Comparison of ENCODE assay signal across 8 mouse cellular contexts in genomic region chr11:59191231-59192058, GRCm38 (mm10). TPM values are rescaled to one million over a fixed set of nuclear protein-coding genes. Genes with fewer than 3 reads are reported as not detected.
DNase-seq lines count a peak whose midpoint lies in the region; ATAC-seq and TF ChIP-seq lines count a peak whose summit lies in the region.

No protein-coding gene starts in this region.

- no peaks in the 10 kb centered on the region for H3K79me2 ChIP-seq in CH12.LX (replicated peaks; ENCODE audit: control insufficient read depth, extremely low read depth, insufficient read depth, poor library complexity, severe bottlenecking)

- dilution Hi-C loops in CH12.LX (cut with MboI; ENCODE audit: extremely low pct_ligation_motif_present, extremely low pct_unique_long_range_greater_than_20kb, low sequenced_read_pairs) = no loop called here

- peak overlapping the region; percentile 73 to 98 (median 86) for H3K4me3 ChIP-seq in CH12.LX (replicated peaks in 1 of 3; ENCODE audit: low read depth in 2 of 3, low read length in 2 of 3, poor library complexity in 1 of 3)
- H3K4me3 ChIP-seq in forebrain, embryonic 10.5 days = peak overlapping the region; percentile 73
- H3K4me3 ChIP-seq in heart, embryonic 15.5 days = peak overlapping the region; percentile 77
- peak overlapping the region; percentile 62 to 77 for H3K4me3 ChIP-seq in liver, embryonic 14.5 days (ENCODE audit: insufficient read depth in 1 of 2, low read depth in 2 of 2, low read length in 2 of 2)
- H3K4me3 ChIP-seq in stomach, embryonic 15.5 days (replicated peaks) = peak overlapping the region; percentile 72

- no peaks in the 10 kb centered on the region for H3K9me3 ChIP-seq in CH12.LX (replicated peaks; ENCODE audit: low read length)
- H3K9me3 ChIP-seq in forebrain, embryonic 10.5 days = no peaks in the 10 kb centered on the region
- no peaks in the 10 kb centered on the region for H3K9me3 ChIP-seq in heart, embryonic 15.5 days (replicated peaks)
- no peaks in the 10 kb centered on the region for H3K9me3 ChIP-seq in liver, embryonic 14.5 days (ENCODE audit: control insufficient read depth, low read length)
- H3K9me3 ChIP-seq in stomach, embryonic 15.5 days = no peaks in the 10 kb centered on the region

- peak overlapping the region; percentile 35 for H3K27ac ChIP-seq in CH12.LX (ENCODE audit: insufficient read depth, low read depth)
- H3K27ac ChIP-seq in forebrain, embryonic 10.5 days = peak overlapping the region; percentile 91
- H3K27ac ChIP-seq in heart, embryonic 15.5 days = peak overlapping the region; percentile 92
- peak overlapping the region; percentile 94 for H3K27ac ChIP-seq in liver, embryonic 14.5 days
- H3K27ac ChIP-seq in stomach, embryonic 15.5 days = peak overlapping the region; percentile 93

- TF ChIP-seq CTCF in CH12.LX (conservative IDR thresholded peaks at IDR 0.05 in 1 of 2, IDR thresholded peaks at IDR 0.05 in 1 of 2; ENCODE audit: low read depth in 2 of 2, low read length in 2 of 2) = no peak
- TF ChIP-seq CTCF in liver, embryonic 14.5 days (IDR thresholded peaks at IDR 0.05; ENCODE audit: low read depth) = no peak

- peak; percentile 99 for TF ChIP-seq POLR2A in CH12.LX (IDR thresholded peaks at IDR 0.05; ENCODE audit: low read depth, low read length)

- TF ChIP-seq RAD21 in CH12.LX (IDR thresholded peaks at IDR 0.05; ENCODE audit: low read depth, low read length) = no peak

- peak; percentile 96 for ATAC-seq in heart, embryonic 15.5 days (replicated peaks; ENCODE audit: insufficient number of reproducible peaks, insufficient read depth, low FRiP score, low read depth)
- peak; percentile 96 for ATAC-seq in liver, embryonic 14.5 days (ENCODE audit: insufficient read depth)
- ATAC-seq in stomach, embryonic 15.5 days (ENCODE audit: insufficient read depth, low FRiP score, low read depth) = peak; percentile 96

- TF ChIP-seq EP300 in CH12.LX (IDR thresholded peaks at IDR 0.05; ENCODE audit: low read length) = no peak
- TF ChIP-seq EP300 in liver, embryonic 14.5 days (IDR thresholded peaks at IDR 0.05; ENCODE audit: low read depth) = peak; percentile 40; the same call in 1 of the 2 replicates

- peaks cover 5 to 34% of the 10 kb centered on the region in 2 experiments for H3K36me3 ChIP-seq in CH12.LX (replicated peaks in 1 of 2; ENCODE audit: control insufficient read depth in 1 of 2, insufficient read depth in 1 of 2, low read length in 1 of 2)
- H3K36me3 ChIP-seq in forebrain, embryonic 10.5 days (replicated peaks) = peaks cover 6% of the 10 kb centered on the region
- H3K36me3 ChIP-seq in heart, embryonic 15.5 days = no peaks in the 10 kb centered on the region
- no peaks in the 10 kb centered on the region for H3K36me3 ChIP-seq in liver, embryonic 14.5 days (replicated peaks; ENCODE audit: control insufficient read depth, insufficient read depth, low read depth)
- H3K36me3 ChIP-seq in stomach, embryonic 15.5 days = no peaks in the 10 kb centered on the region

- no peaks in the 10 kb centered on the region for H3K27me3 ChIP-seq in CH12.LX (replicated peaks)
- no peaks in the 10 kb centered on the region for H3K27me3 ChIP-seq in forebrain, embryonic 10.5 days (ENCODE audit: poor library complexity, severe bottlenecking)
- no peaks in the 10 kb centered on the region for H3K27me3 ChIP-seq in heart, embryonic 15.5 days
- no peaks in the 10 kb centered on the region for H3K27me3 ChIP-seq in liver, embryonic 14.5 days (ENCODE audit: control insufficient read depth, insufficient read depth, low read length)
- no peaks in the 10 kb centered on the region for H3K27me3 ChIP-seq in stomach, embryonic 15.5 days (replicated peaks)

- H3K4me2 ChIP-seq in CH12.LX (ENCODE audit: insufficient read depth, low read depth, poor library complexity, severe bottlenecking) = peak overlapping the region; percentile 58
- H3K4me2 ChIP-seq in heart, embryonic 15.5 days = peak overlapping the region; percentile 74
- H3K4me2 ChIP-seq in liver, embryonic 14.5 days (ENCODE audit: low read depth) = peak overlapping the region; percentile 94
- H3K4me2 ChIP-seq in stomach, embryonic 15.5 days = peak overlapping the region; percentile 71

- under 1% methylated on average over 56 of the region's 59 CpGs for WGBS in forebrain, embryonic 10.5 days
- WGBS in heart, embryonic 15.5 days = 1% methylated on average over 54 of the region's 59 CpGs
- under 1% methylated on average over 59 of the region's 59 CpGs for WGBS in liver, embryonic 14.5 days (ENCODE audit: insufficient replicate concordance)
- WGBS in stomach, embryonic 15.5 days = under 1% methylated on average over 59 of the region's 59 CpGs

- H3K4me1 ChIP-seq in CH12.LX (ENCODE audit: control insufficient read depth in 1 of 2, insufficient read depth in 2 of 2) = peaks cover 13 to 36% of the 10 kb centered on the region in 2 experiments
- peaks cover 10% of the 10 kb centered on the region for H3K4me1 ChIP-seq in forebrain, embryonic 10.5 days
- H3K4me1 ChIP-seq in heart, embryonic 15.5 days (replicated peaks) = peaks cover 11% of the 10 kb centered on the region
- H3K4me1 ChIP-seq in liver, embryonic 14.5 days (replicated peaks; ENCODE audit: control insufficient read depth in 2 of 2, insufficient read depth in 2 of 2, low read length in 1 of 2) = peaks cover 8 to 10% of the 10 kb centered on the region in 2 experiments
- H3K4me1 ChIP-seq in stomach, embryonic 15.5 days = peaks cover 7% of the 10 kb centered on the region; the same call in 1 of the 2 replicates

- peak; percentile 98 for DNase-seq in CH12.LX (ENCODE audit: extremely low read depth)
- peak; percentile 71 for DNase-seq in c-Kit-positive CD71-negative TER-119-negative erythroid progenitor cells, embryonic 14.5 days (ENCODE audit: low read depth)
- peak; percentile 88 for DNase-seq in forebrain, embryonic 10.5 days (ENCODE audit: extremely low spot score, low spot score)
- peak; percentile 93 to 97 for DNase-seq in kidney, postnatal 25 days
- DNase-seq in liver, embryonic 14.5 days (ENCODE audit: low read depth in 3 of 3, low spot score in 3 of 3) = peak; percentile 75 to 89 (median 80)
- DNase-seq in neural tube, embryonic 10.5 days (ENCODE audit: extremely low spot score, low spot score) = peak; percentile 87

- peak overlapping the region; percentile 80 for H3K9ac ChIP-seq in CH12.LX (ENCODE audit: insufficient read depth, low read depth)
- peak overlapping the region; percentile 75 for H3K9ac ChIP-seq in heart, embryonic 15.5 days
- peak overlapping the region; percentile 71 for H3K9ac ChIP-seq in liver, embryonic 14.5 days (replicated peaks)
- peak overlapping the region; percentile 69 for H3K9ac ChIP-seq in stomach, embryonic 15.5 days

- in situ Hi-C loops in CH12.LX (cut with MboI; ENCODE audit: low pct_ligation_motif_present, low pct_unique_long_range_greater_than_20kb, low sequenced_read_pairs) = no loop called here

RNA-seq across cellular contexts. Expression of gene Guk1, which starts 0.6 kb away (rescaled TPM):
- total RNA-seq in CH12.LX (2012; rRNA removed) (148 and 149 TPM in 2 replicates), CH12.LX (2014; rRNA removed) (130 and 148 TPM in 2 replicates)
- polyA plus RNA-seq in CH12.LX (2012; ENCODE audit: insufficient read length, low read depth) = 111 and 139 TPM in 2 replicates
- 129 and 135 TPM in 2 replicates for polyA plus RNA-seq in forebrain, embryonic 10.5 days (2016; fragmentation: Nextera tagmentation; extraction: Ambion mirVana)
- polyA plus RNA-seq in heart, embryonic 15.5 days (2015; fragmentation: Nextera tagmentation; extraction: Ambion mirVana) = 109 and 125 TPM in 2 replicates
- polyA plus RNA-seq in liver, embryonic 14.5 days (2012; rRNA removed) = 40.2 and 41.1 TPM in 2 replicates
- 64.2 and 70.5 TPM in 2 replicates for polyA plus RNA-seq in liver, embryonic 14.5 days (2014; fragmentation: Nextera tagmentation; extraction: Ambion mirVana)
- 115 and 121 TPM in 2 replicates for polyA plus RNA-seq in stomach, embryonic 15.5 days (2015; fragmentation: Nextera tagmentation; extraction: Ambion mirVana)

RNA-seq across cellular contexts. Expression of gene Gjc2, which starts 8.4 kb away (rescaled TPM):
- 0.08 TPM in 1 of 2 replicates, not detected in the other for total RNA-seq in CH12.LX (2012; rRNA removed)
- 0.13 TPM in 1 of 2 replicates, not detected in the other for total RNA-seq in CH12.LX (2014; rRNA removed)
- not detected in 2 replicates for polyA plus RNA-seq in CH12.LX (2012; ENCODE audit: insufficient read length, low read depth)
- polyA plus RNA-seq in forebrain, embryonic 10.5 days (2016; fragmentation: Nextera tagmentation; extraction: Ambion mirVana) = not detected in 2 replicates
- polyA plus RNA-seq in heart, embryonic 15.5 days (2015; fragmentation: Nextera tagmentation; extraction: Ambion mirVana) = 0.77 TPM in 2 replicates
- 0.08 and 0.10 TPM in 2 replicates for polyA plus RNA-seq in liver, embryonic 14.5 days (2012; rRNA removed)
- 0.13 TPM in 1 of 2 replicates, not detected in the other for polyA plus RNA-seq in liver, embryonic 14.5 days (2014; fragmentation: Nextera tagmentation; extraction: Ambion mirVana)
- 1.2 and 1.7 TPM in 2 replicates for polyA plus RNA-seq in stomach, embryonic 15.5 days (2015; fragmentation: Nextera tagmentation; extraction: Ambion mirVana)

RNA-seq across cellular contexts. Expression of gene Mrpl55, which starts 10.8 kb away (rescaled TPM):
- total RNA-seq in CH12.LX (2012; rRNA removed) (74.4 and 80.4 TPM in 2 replicates), CH12.LX (2014; rRNA removed) (81.1 and 92.9 TPM in 2 replicates)
- polyA plus RNA-seq in CH12.LX (2012; ENCODE audit: insufficient read length, low read depth) = 72.0 and 88.2 TPM in 2 replicates
- 123 and 130 TPM in 2 replicates for polyA plus RNA-seq in forebrain, embryonic 10.5 days (2016; fragmentation: Nextera tagmentation; extraction: Ambion mirVana)
- 99.8 and 114 TPM in 2 replicates for polyA plus RNA-seq in heart, embryonic 15.5 days (2015; fragmentation: Nextera tagmentation; extraction: Ambion mirVana)
- 25.3 and 41.2 TPM in 2 replicates for polyA plus RNA-seq in liver, embryonic 14.5 days (2012; rRNA removed)
- polyA plus RNA-seq in liver, embryonic 14.5 days (2014; fragmentation: Nextera tagmentation; extraction: Ambion mirVana) = 56.8 and 59.8 TPM in 2 replicates
- polyA plus RNA-seq in stomach, embryonic 15.5 days (2015; fragmentation: Nextera tagmentation; extraction: Ambion mirVana) = 84.4 and 90.4 TPM in 2 replicates

RNA-seq across cellular contexts. Expression of gene 2310033P09Rik, which starts 16.7 kb away (rescaled TPM):
- total RNA-seq in CH12.LX (2012; rRNA removed) (15.3 and 18.2 TPM in 2 replicates), CH12.LX (2014; rRNA removed) (7.9 and 8.6 TPM in 2 replicates)
- polyA plus RNA-seq in CH12.LX (2012; ENCODE audit: insufficient read length, low read depth) = 44.1 and 50.2 TPM in 2 replicates
- polyA plus RNA-seq in forebrain, embryonic 10.5 days (2016; fragmentation: Nextera tagmentation; extraction: Ambion mirVana) = 44.8 and 46.8 TPM in 2 replicates
- polyA plus RNA-seq in heart, embryonic 15.5 days (2015; fragmentation: Nextera tagmentation; extraction: Ambion mirVana) = 17.7 and 18.4 TPM in 2 replicates
- 13.3 and 23.6 TPM in 2 replicates for polyA plus RNA-seq in liver, embryonic 14.5 days (2012; rRNA removed)
- polyA plus RNA-seq in liver, embryonic 14.5 days (2014; fragmentation: Nextera tagmentation; extraction: Ambion mirVana) = 16.2 and 17.4 TPM in 2 replicates
- polyA plus RNA-seq in stomach, embryonic 15.5 days (2015; fragmentation: Nextera tagmentation; extraction: Ambion mirVana) = 27.7 and 29.2 TPM in 2 replicates

RNA-seq across cellular contexts. Expression of gene Iba57, which starts 27.9 kb away (rescaled TPM):
- total RNA-seq in CH12.LX (2012; rRNA removed) (7.5 and 7.9 TPM in 2 replicates), CH12.LX (2014; rRNA removed) (3.6 and 4.0 TPM in 2 replicates)
- polyA plus RNA-seq in CH12.LX (2012; ENCODE audit: insufficient read length, low read depth) = 4.6 and 5.1 TPM in 2 replicates
- 5.2 and 6.1 TPM in 2 replicates for polyA plus RNA-seq in forebrain, embryonic 10.5 days (2016; fragmentation: Nextera tagmentation; extraction: Ambion mirVana)
- polyA plus RNA-seq in heart, embryonic 15.5 days (2015; fragmentation: Nextera tagmentation; extraction: Ambion mirVana) = 7.3 and 8.5 TPM in 2 replicates
- polyA plus RNA-seq in liver, embryonic 14.5 days (2012; rRNA removed) = 7.9 and 8.0 TPM in 2 replicates
- 4.4 and 4.7 TPM in 2 replicates for polyA plus RNA-seq in liver, embryonic 14.5 days (2014; fragmentation: Nextera tagmentation; extraction: Ambion mirVana)
- polyA plus RNA-seq in stomach, embryonic 15.5 days (2015; fragmentation: Nextera tagmentation; extraction: Ambion mirVana) = 6.2 and 7.7 TPM in 2 replicates

Comparison
In these comparisons a context has a peak if more than half of its experiments do, and no peak if none do; other contexts are left out.
1. Peak in every context shown above with its lines: DNase-seq, ATAC-seq, H3K4me3 ChIP-seq and H3K27ac ChIP-seq.
2. H3K27ac ChIP-seq: peak in every context shown above with its lines; median percentile 94 in liver, embryonic 14.5 days; 93 in stomach, embryonic 15.5 days; 92 in heart, embryonic 15.5 days; 91 in forebrain, embryonic 10.5 days; 35 in CH12.LX.